Mouse (Mus musculus) lung, embryonic 16.5 days (tissue): ENCODE measurements around the gene Nkapl. TPM values are rescaled to one million over a fixed set of nuclear protein-coding genes. Genes with fewer than 3 reads are reported as not detected.
"Not testable (repeated sequence)": the region's sequence is repeated elsewhere in the genome, so short reads cannot be mapped to it uniquely, and the experiment has no call there.

ENCODE experiments used
- ATAC-seq: fragments of 200-750 bp; cut with Nextera tagmentation; 2 replicates; pipeline ENCODE4 v1.8.0; 2017; ENCODE audit warnings: low read depth, mild to moderate bottlenecking, moderate library complexity
- H3K27ac ChIP-seq: fragments of 300-500 bp; sonication (generic); 2 replicates; pipeline ENCODE4 v1.5.1; 2014; ENCODE audit warnings: mild to moderate bottlenecking, control low read depth, low read length
- H3K27me3 ChIP-seq: fragments of 300-500 bp; sonication (generic); 2 replicates; pipeline ENCODE4 v1.6.1; 2014; ENCODE audit warnings: low read depth, low read length, mixed read lengths; ENCODE audit not compliant: control insufficient read depth, insufficient read depth
- H3K36me3 ChIP-seq: fragments of 300-500 bp; sonication (generic); 2 replicates; pipeline ENCODE4 v1.6.1; 2014; ENCODE audit warnings: low read length; ENCODE audit not compliant: control insufficient read depth, insufficient read depth
- H3K4me1 ChIP-seq: fragments of 300-500 bp; sonication (generic); replicated peaks from 2 replicates; pipeline ENCODE4 v1.6.1; 2014; ENCODE audit warnings: low read length, mixed read lengths; ENCODE audit not compliant: control insufficient read depth, insufficient read depth
- H3K4me2 ChIP-seq: fragments of 300-500 bp; sonication (generic); 2 replicates; pipeline ENCODE4 v1.6.1; 2014; ENCODE audit warnings: low read depth, low read length, control low read depth
- H3K4me3 ChIP-seq: fragments of 300-500 bp; sonication (generic); 2 replicates; pipeline ENCODE4 v1.5.1; 2014; ENCODE audit warnings: mild to moderate bottlenecking, low read length, control low read depth
- H3K9ac ChIP-seq: fragments of 300-500 bp; sonication (generic); 2 replicates; pipeline ENCODE4 v1.6.1; 2014; ENCODE audit warnings: low read length, control low read depth
- H3K9me3 ChIP-seq: fragments of 300-500 bp; sonication (generic); 2 replicates; pipeline ENCODE4 v1.6.1; 2016; ENCODE audit warnings: low read length; ENCODE audit not compliant: control insufficient read depth
- WGBS: fragments of 180-500 bp; shearing (Covaris S2); extraction: QIAGEN DNeasy Blood & Tissue Kit; methylation state at CpG from one replicate; pipeline ENCODE4 v1.1.7; 2014; 5-methylcytosine and 5-hydroxymethylcytosine counted together
- polyA plus RNA-seq: library from polyadenylated mRNA; unstranded; fragments of >200 nt; fragmentation: Nextera tagmentation; extraction: Ambion mirVana; gene quantifications from 2 replicates; pipeline ENCODE4 v1.2.1, GENCODE M21; 2015

Gene Nkapl
- polyA plus RNA-seq, 1 experiment from 2014 or later = 4.0 TPM

DNA sequence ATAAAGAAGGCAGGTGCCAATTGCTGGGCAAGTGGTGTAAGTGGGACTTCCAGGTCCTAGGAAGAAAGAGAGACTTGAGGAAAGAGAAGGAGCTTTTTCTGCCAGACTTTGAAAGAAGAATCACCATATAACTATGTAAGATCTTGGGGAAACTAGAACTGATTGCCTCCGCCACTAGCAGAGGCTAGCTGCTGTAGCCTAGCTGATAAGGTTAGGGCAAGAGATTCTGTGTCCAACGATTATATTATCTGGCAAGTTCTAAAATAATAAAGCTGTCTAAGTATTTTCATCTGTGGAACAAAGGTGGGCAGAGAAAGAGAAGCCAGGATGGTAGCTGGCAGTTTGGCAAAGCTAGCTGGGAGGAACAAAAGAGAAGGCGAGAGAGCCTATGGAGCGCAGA is 4.1 kb upstream of the Nkapl start:
- Histone ChIP-seq H3K4me2 (no peak overlapping the region), H3K27ac (no peak overlapping the region), H3K9me3 (peaks cover 1% of the 10 kb centered on the region; the same call in 1 of the 2 replicates), H3K27me3 (peaks cover 3% of the 10 kb centered on the region; the same call in 1 of the 2 replicates), H3K36me3 (no peaks in the 10 kb centered on the region), H3K4me3 (no peak overlapping the region), H3K4me1 (no peaks in the 10 kb centered on the region), H3K9ac (no peak overlapping the region)
- no peak for ATAC-seq
- WGBS = 39% methylated on average over 4 of the region's 4 CpGs

- Histone ChIP-seq H3K4me3 (peak overlapping the region; percentile 2), H3K9ac (no peak overlapping the region)
These were observed 788 bp upstream of the Nkapl start for GRCm38 (mm10) chr13:21469097-21469496.

DNA sequence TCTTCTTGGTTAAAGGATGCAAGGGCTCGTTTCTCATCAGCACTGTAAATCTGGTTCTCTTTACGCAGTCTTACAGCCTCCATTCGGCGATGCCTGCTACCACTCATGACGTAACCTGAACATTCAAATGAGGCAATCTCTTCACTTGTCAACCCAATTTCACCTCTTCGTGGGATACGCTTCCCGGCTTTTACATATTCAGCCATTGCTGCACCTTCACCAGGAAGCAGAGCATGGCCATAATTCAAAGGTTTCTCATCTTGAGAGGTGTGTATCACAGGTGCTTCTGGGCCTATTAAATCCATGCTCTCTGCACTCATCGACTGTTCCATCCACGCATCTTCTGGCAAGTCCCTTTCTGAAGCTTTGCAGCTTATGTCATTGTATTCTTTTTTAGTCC is 973 bp downstream of the Nkapl start:
- no peak for ATAC-seq
- no peaks in the 10 kb centered on the region for H3K4me1 ChIP-seq
- no peak overlapping the region for H3K4me2 ChIP-seq
- 88% methylated on average over 10 of the region's 10 CpGs for WGBS
- H3K36me3 ChIP-seq = no peaks in the 10 kb centered on the region
- no peak overlapping the region for H3K27ac ChIP-seq
- H3K9ac ChIP-seq = no peak overlapping the region
- peaks cover 3% of the 10 kb centered on the region; the same call in 1 of the 2 replicates for H3K27me3 ChIP-seq
- H3K4me3 ChIP-seq = no peak overlapping the region
- H3K9me3 ChIP-seq = peaks cover 4% of the 10 kb centered on the region; the same call in 1 of the 2 replicates

More at GRCm38 (mm10) chr13:21469097-21469496, 788 bp upstream of the Nkapl start:
- peak; percentile 36; the same call in 1 of the 2 replicates for ATAC-seq
- Histone ChIP-seq H3K27me3 (peaks cover 3% of the 10 kb centered on the region; the same call in 1 of the 2 replicates), H3K4me2 (peak overlapping the region; percentile 97), H3K36me3 (no peaks in the 10 kb centered on the region), H3K4me1 (no peaks in the 10 kb centered on the region), H3K27ac (no peak overlapping the region), H3K9me3 (peaks cover 4% of the 10 kb centered on the region; the same call in 1 of the 2 replicates)
- WGBS = 22% methylated on average over 9 of the region's 9 CpGs

DNA sequence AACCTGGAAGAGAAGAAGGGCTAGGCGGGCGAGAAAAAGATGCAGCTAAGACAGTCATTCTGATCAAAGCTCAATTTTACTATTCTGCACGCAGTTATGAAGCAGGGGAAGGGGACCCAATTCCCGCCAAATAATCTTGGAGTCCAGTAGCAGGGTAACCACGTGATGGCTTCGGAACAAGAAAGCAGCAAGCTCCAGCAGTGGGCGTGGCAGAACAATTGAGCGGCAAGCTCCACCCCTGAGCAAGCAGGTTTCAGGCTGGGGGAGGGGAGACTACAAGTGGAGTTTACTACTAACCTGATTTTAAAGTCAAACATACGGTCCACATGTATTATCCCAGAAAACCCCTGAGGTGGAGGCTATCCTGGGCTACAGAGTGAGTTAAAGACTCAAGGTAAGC is 5.8 kb downstream of the Nkapl start:
- H3K36me3 ChIP-seq, H3K27ac ChIP-seq, ATAC-seq, H3K27me3 ChIP-seq, H3K4me3 ChIP-seq, H3K9ac ChIP-seq, H3K4me2 ChIP-seq, H3K4me1 ChIP-seq, H3K9me3 ChIP-seq: not testable (repeated sequence)
- WGBS = 49% methylated on average over 9 of the region's 9 CpGs

GRCm38 (mm10) chr13:21456347-21456746 is 12.0 kb downstream of the Nkapl start:
- WGBS = 6% methylated on average over 4 of the region's 4 CpGs
- Histone ChIP-seq H3K9me3 (no peaks in the 10 kb centered on the region), H3K27me3 (no peaks in the 10 kb centered on the region), H3K9ac (no peak overlapping the region), H3K36me3 (no peaks in the 10 kb centered on the region), H3K4me3 (no peak overlapping the region), H3K4me1 (peaks cover 10% of the 10 kb centered on the region), H3K27ac (peak overlapping the region; percentile 70), H3K4me2 (no peak overlapping the region)
- ATAC-seq = peak; percentile 90

DNA sequence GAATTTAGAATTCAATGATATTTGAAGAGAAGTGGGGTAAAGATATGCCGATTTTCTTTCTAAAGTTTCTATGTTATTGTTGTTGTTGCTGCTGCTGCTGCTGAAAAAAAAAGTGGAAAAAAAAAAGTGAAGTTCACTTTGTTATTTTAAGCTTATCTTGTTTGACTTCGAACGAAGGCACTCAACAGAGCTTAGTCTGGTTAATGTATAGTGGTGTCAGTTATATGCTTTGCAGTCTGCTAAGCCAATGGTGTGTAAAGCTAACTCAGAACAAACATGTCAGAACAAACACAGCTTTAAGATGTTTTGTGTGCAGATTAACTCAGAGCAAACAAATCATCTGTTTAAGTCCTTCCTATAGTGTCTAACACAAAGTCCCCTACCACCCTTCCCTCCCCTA is 14.2 kb downstream of the Nkapl start:
- Histone ChIP-seq H3K36me3 (peaks cover 3% of the 10 kb centered on the region), H3K9me3 (no peaks in the 10 kb centered on the region), H3K27me3 (no peaks in the 10 kb centered on the region), H3K9ac (no peak overlapping the region), H3K4me3 (no peak overlapping the region), H3K4me2 (peak overlapping the region; percentile 87; the same call in 1 of the 2 replicates), H3K4me1 (peaks cover 10% of the 10 kb centered on the region), H3K27ac (peak overlapping the region; percentile 27; the same call in 1 of the 2 replicates)
- 49% methylated on average over 3 of the region's 3 CpGs for WGBS
- ATAC-seq = no peak

DNA sequence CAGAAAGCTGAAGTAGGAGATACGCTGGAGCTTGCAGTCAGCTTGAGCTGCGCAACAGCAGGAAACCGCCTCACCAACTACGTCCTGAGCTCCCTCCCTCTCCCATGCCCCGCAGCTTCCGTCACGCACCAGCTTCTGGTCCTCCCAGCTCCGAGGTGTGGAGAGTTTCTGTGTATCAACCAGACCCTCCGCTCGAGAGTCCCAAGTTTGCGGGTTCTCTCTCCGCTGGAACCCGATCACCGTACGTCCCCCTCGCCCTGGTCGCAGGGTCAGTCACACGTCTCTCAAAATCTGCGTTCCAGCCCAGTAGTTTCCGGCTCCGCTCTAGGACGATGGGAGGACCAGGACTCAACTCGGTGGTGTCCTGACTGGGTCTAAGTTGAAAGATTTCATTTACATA is 14.9 kb downstream of the Nkapl start, which contains the start of gene Zscan26:
Gene Zscan26, minus strand, starts transcription at position 282 of the 400 bp plus-strand sequence.
- Histone ChIP-seq H3K27me3 (no peaks in the 10 kb centered on the region), H3K4me2 (peak within 1 kb of the TSS; percentile 87), H3K27ac (peak within 1 kb of the TSS; percentile 82), H3K4me3 (peak within 1 kb of the TSS; percentile 74), H3K4me1 (peaks cover 16% of the 10 kb centered on the region), H3K9me3 (no peaks in the 10 kb centered on the region), H3K9ac (peak within 1 kb of the TSS; percentile 85), H3K36me3 (peaks cover 9% of the 10 kb centered on the region)
- WGBS = under 1% methylated on average over 23 of the region's 23 CpGs
- peak; percentile 85 for ATAC-seq

DNA sequence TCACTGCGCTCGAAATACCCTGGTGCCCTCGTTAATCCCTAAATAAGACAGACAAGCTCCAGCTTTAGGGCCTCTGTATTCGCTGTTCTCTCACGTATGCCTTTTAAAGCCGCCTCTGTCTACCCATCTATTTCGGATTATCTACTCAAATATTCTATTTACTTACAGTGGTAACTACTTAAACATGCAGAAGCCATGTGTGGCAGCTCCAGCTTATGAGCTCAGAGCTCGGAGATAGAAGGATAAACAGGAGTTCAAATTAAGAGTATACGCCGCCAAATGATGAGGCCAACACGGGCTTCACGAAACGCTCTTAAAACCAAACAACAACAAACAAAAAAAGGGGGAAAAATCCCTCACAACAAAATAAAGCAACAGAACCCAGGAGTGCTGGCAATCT is 15.3 kb downstream of the Nkapl start:
- Histone ChIP-seq H3K4me2 (peak overlapping the region; percentile 87), H3K27ac (peak overlapping the region; percentile 82), H3K9ac (peak overlapping the region; percentile 85), H3K4me3 (peak overlapping the region; percentile 74), H3K27me3 (no peaks in the 10 kb centered on the region), H3K9me3 (no peaks in the 10 kb centered on the region), H3K36me3 (peaks cover 12% of the 10 kb centered on the region), H3K4me1 (peaks cover 17% of the 10 kb centered on the region)
- no peak for ATAC-seq
- 2% methylated on average over 13 of the region's 13 CpGs for WGBS

- Histone ChIP-seq H3K9ac (peak overlapping the region; percentile 1; the same call in 1 of the 2 replicates), H3K4me2 (no peak overlapping the region), H3K4me3 (no peak overlapping the region), H3K27me3 (no peaks in the 10 kb centered on the region), H3K4me1 (peaks cover 14% of the 10 kb centered on the region), H3K36me3 (peaks cover 54% of the 10 kb centered on the region), H3K9me3 (no peaks in the 10 kb centered on the region), H3K27ac (peak overlapping the region; percentile 32)
- WGBS = 62% methylated on average over 16 of the region's 16 CpGs
- peak; percentile 69 for ATAC-seq
These were observed 20.3 kb downstream of the Nkapl start for GRCm38 (mm10) chr13:21447856-21448614.
